Mouse (Mus musculus) heart, embryonic 13.5 days (tissue): ENCODE data around the gene Phc3. TPM values are rescaled to one million over a fixed set of nuclear protein-coding genes. Genes with fewer than 3 reads are reported as not detected.
A peak's percentile ranks its signal among the peaks of the same experiment; 100 is the strongest.

Experiments used
- ATAC-seq: fragments of 200-750 bp; cut with Nextera tagmentation; 2 replicates; pipeline ENCODE4 v1.8.0; 2017; ENCODE audit warnings: moderate TSS enrichment; ENCODE audit not compliant: insufficient number of reproducible peaks, low FRiP score, low TSS enrichment; ENCODE audit errors: extremely low read depth
- H3K27ac ChIP-seq: fragments of 300-500 bp; sonication (generic); replicated peaks from 2 replicates; pipeline ENCODE4 v1.5.1; 2015; ENCODE audit warnings: moderate library complexity, mild to moderate bottlenecking, inconsistent platforms
- H3K27me3 ChIP-seq: fragments of 300-500 bp; sonication (generic); replicated peaks from 2 replicates; pipeline ENCODE4 v1.6.1; 2015; ENCODE audit warnings: mild to moderate bottlenecking, inconsistent platforms
- H3K36me3 ChIP-seq: fragments of 300-500 bp; sonication (generic); 2 replicates; pipeline ENCODE4 v1.6.1; 2015; ENCODE audit warnings: mild to moderate bottlenecking, inconsistent platforms
- H3K4me1 ChIP-seq: fragments of 300-500 bp; sonication (generic); 2 replicates; pipeline ENCODE4 v1.6.1; 2015; ENCODE audit warnings: inconsistent platforms
- H3K4me2 ChIP-seq: fragments of 300-500 bp; sonication (generic); 2 replicates; pipeline ENCODE4 v1.6.1; 2015; ENCODE audit warnings: inconsistent platforms, mild to moderate bottlenecking, moderate library complexity
- H3K4me3 ChIP-seq: fragments of 300-500 bp; sonication (generic); 2 replicates; pipeline ENCODE4 v1.5.1; 2015; ENCODE audit warnings: moderate library complexity, mild to moderate bottlenecking, inconsistent platforms
- H3K9ac ChIP-seq: fragments of 300-500 bp; sonication (generic); 2 replicates; pipeline ENCODE4 v1.6.1; 2015; ENCODE audit warnings: inconsistent platforms, mild to moderate bottlenecking, moderate library complexity
- H3K9me3 ChIP-seq: fragments of 300-500 bp; sonication (generic); 2 replicates; pipeline ENCODE4 v1.6.1; 2016; ENCODE audit warnings: inconsistent platforms
- WGBS: fragments of 180-500 bp; shearing (Covaris S2); methylation state at CpG from one replicate; pipeline ENCODE4 v1.1.7; 2015; ENCODE audit warnings: mixed read lengths; 5-methylcytosine and 5-hydroxymethylcytosine counted together
- polyA plus RNA-seq: library from polyadenylated mRNA; unstranded; fragments of >200 nt; fragmentation: Nextera tagmentation; extraction: Ambion mirVana; gene quantifications from 2 replicates; pipeline ENCODE4 v1.2.1, GENCODE M21; 2015

Phc3 gene
- polyA plus RNA-seq, 1 experiment from 2014 or later = 4.9 TPM

GRCm38 (mm10) chr3:30995899-30996687, 26.9 kb upstream of the Phc3 start:
- Histone ChIP-seq H3K27ac (peak overlapping the region; percentile 91), H3K4me2 (peak overlapping the region; percentile 84), H3K9ac (peak overlapping the region; percentile 93), H3K9me3 (no peaks in the 10 kb centered on the region), H3K36me3 (no peaks in the 10 kb centered on the region), H3K4me3 (peak overlapping the region; percentile 81), H3K4me1 (peaks cover 34% of the 10 kb centered on the region), H3K27me3 (no peaks in the 10 kb centered on the region)
- 1% methylated on average over 49 of the region's 49 CpGs for WGBS
- peak; percentile 71; the same call in 1 of the 2 replicates for ATAC-seq

GRCm38 (mm10) chr3:30995283-30995898, 26.2 kb upstream of the Phc3 start, which contains the start of gene Prkci:
Gene Prkci, plus strand, starts transcription at chr3:30995747.
- Histone ChIP-seq H3K9ac (peak within 1 kb of the TSS; percentile 93), H3K27me3 (no peaks in the 10 kb centered on the region), H3K4me3 (peak within 1 kb of the TSS; percentile 81), H3K4me1 (peaks cover 32% of the 10 kb centered on the region), H3K27ac (peak within 1 kb of the TSS; percentile 91), H3K4me2 (peak within 1 kb of the TSS; percentile 84), H3K9me3 (no peaks in the 10 kb centered on the region), H3K36me3 (no peaks in the 10 kb centered on the region)
- WGBS = under 1% methylated on average over 49 of the region's 50 CpGs
- ATAC-seq = peak; percentile 94

- H3K27me3 ChIP-seq = no peaks in the 10 kb centered on the region
- 17% methylated on average over 6 of the region's 6 CpGs for WGBS
- H3K4me1 ChIP-seq = peaks cover 26% of the 10 kb centered on the region
- H3K4me2 ChIP-seq = peak overlapping the region; percentile 84
- no peak for ATAC-seq
- no peaks in the 10 kb centered on the region for H3K9me3 ChIP-seq
- peak overlapping the region; percentile 81 for H3K4me3 ChIP-seq
- H3K9ac ChIP-seq = peak overlapping the region; percentile 65
- H3K36me3 ChIP-seq = no peaks in the 10 kb centered on the region
- peak overlapping the region; percentile 91 for H3K27ac ChIP-seq
These were observed 25.6 kb upstream of the Phc3 start for GRCm38 (mm10) chr3:30994859-30995258.

- Histone ChIP-seq H3K4me3 (no peak overlapping the region), H3K4me1 (peaks cover 17% of the 10 kb centered on the region), H3K27ac (no peak overlapping the region), H3K4me2 (no peak overlapping the region), H3K27me3 (no peaks in the 10 kb centered on the region), H3K9me3 (no peaks in the 10 kb centered on the region), H3K36me3 (no peaks in the 10 kb centered on the region), H3K9ac (no peak overlapping the region)
- ATAC-seq = no peak
These were observed 23.9 kb upstream of the Phc3 start for GRCm38 (mm10) chr3:30993066-30993573.

- no peaks in the 10 kb centered on the region for H3K9me3 ChIP-seq
- H3K27me3 ChIP-seq = no peaks in the 10 kb centered on the region
- H3K4me1 ChIP-seq = peaks cover 20% of the 10 kb centered on the region
- no peak overlapping the region for H3K9ac ChIP-seq
- no peak for ATAC-seq
- H3K36me3 ChIP-seq = no peaks in the 10 kb centered on the region
- WGBS = 72% methylated on average over 7 of the region's 7 CpGs
- H3K27ac ChIP-seq = no peak overlapping the region
- H3K4me3 ChIP-seq = no peak overlapping the region
- no peak overlapping the region for H3K4me2 ChIP-seq
These were observed 22.9 kb upstream of the Phc3 start for GRCm38 (mm10) chr3:30992161-30992560.

GRCm38 (mm10) chr3:30987396-30988318, 18.4 kb upstream of the Phc3 start:
- 36% methylated on average over 9 of the region's 9 CpGs for WGBS
- H3K36me3 ChIP-seq = no peaks in the 10 kb centered on the region
- no peaks in the 10 kb centered on the region for H3K9me3 ChIP-seq
- H3K9ac ChIP-seq = no peak overlapping the region
- H3K4me1 ChIP-seq = peaks cover 12% of the 10 kb centered on the region
- no peak for ATAC-seq
- H3K4me2 ChIP-seq = peak overlapping the region; percentile 44
- H3K27me3 ChIP-seq = no peaks in the 10 kb centered on the region
- no peak overlapping the region for H3K4me3 ChIP-seq
- peak overlapping the region; percentile 80 for H3K27ac ChIP-seq

- Histone ChIP-seq H3K4me1 (peaks cover 12% of the 10 kb centered on the region), H3K4me3 (no peak overlapping the region), H3K9me3 (no peaks in the 10 kb centered on the region), H3K4me2 (no peak overlapping the region), H3K36me3 (no peaks in the 10 kb centered on the region), H3K27ac (no peak overlapping the region), H3K27me3 (no peaks in the 10 kb centered on the region), H3K9ac (no peak overlapping the region)
- no peak for ATAC-seq
- 62% methylated on average over 8 of the region's 8 CpGs for WGBS
These were observed 13.8 kb upstream of the Phc3 start for GRCm38 (mm10) chr3:30982924-30983536.

- Histone ChIP-seq H3K27ac (no peak overlapping the region), H3K4me3 (no peak overlapping the region), H3K9ac (no peak overlapping the region), H3K4me2 (no peak overlapping the region), H3K36me3 (no peaks in the 10 kb centered on the region), H3K27me3 (no peaks in the 10 kb centered on the region), H3K4me1 (0 out of 2 replicates have a peak, but pooled peaks cover 4% of the 10 kb centered on the region), H3K9me3 (no peaks in the 10 kb centered on the region)
- WGBS = 56% methylated on average over 5 of the region's 5 CpGs
- ATAC-seq = no peak
These were observed 12.6 kb upstream of the Phc3 start for GRCm38 (mm10) chr3:30981616-30982380.

- H3K27ac ChIP-seq = no peak overlapping the region
- no peaks in the 10 kb centered on the region for H3K9me3 ChIP-seq
- H3K4me2 ChIP-seq = no peak overlapping the region
- no peak overlapping the region for H3K4me3 ChIP-seq
- H3K36me3 ChIP-seq = no peaks in the 10 kb centered on the region
- H3K9ac ChIP-seq = no peak overlapping the region
- 0 out of 2 replicates have a peak, but pooled peaks cover 4% of the 10 kb centered on the region for H3K4me1 ChIP-seq
- no peaks in the 10 kb centered on the region for H3K27me3 ChIP-seq
- 33% methylated on average over 1 of the region's 1 CpGs for WGBS
- no peak for ATAC-seq
These were observed 7.9 kb upstream of the Phc3 start for GRCm38 (mm10) chr3:30976991-30977603.
